Mouse (Mus musculus): ENCODE data around the gene Prkg1. TPM values are rescaled to one million over a fixed set of nuclear protein-coding genes. Genes with fewer than 3 reads are reported as not detected.
"Not testable (repeated sequence)": the region's sequence is repeated elsewhere in the genome, so short reads cannot be mapped to it uniquely, and the experiment has no call there.

Gene Prkg1
- polyA plus RNA-seq, 1 experiment from 2014 or later: 13.7 TPM

DNA sequence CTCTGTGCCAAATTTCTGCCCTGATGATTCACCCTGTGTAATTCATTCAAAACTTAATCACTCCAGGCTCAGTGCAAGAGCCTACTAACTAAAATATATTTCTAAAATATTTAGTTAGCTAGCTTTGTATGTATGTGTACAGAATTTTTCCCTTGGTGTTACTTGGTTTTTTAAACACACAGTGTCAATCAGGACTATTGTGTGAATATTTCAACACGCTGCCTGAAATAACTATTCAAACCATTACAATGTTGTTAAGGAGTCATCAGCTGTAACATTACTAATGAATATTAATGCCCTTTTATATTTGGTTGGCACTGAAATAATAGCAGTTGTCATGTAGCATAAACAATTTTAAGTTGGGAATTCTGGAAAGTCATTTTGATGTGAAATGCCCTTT, 502.4 kb downstream of the Prkg1 start:
- H3K4me1 ChIP-seq (ENCODE audit: control insufficient read depth, insufficient read depth, low read length): peaks cover 3% of the 10 kb centered on the region; the same call in 1 of the 2 replicates
- H3K4me3 ChIP-seq (ENCODE audit: low read depth, low read length): no peak overlapping the region
- no peaks in the 10 kb centered on the region for H3K36me3 ChIP-seq (ENCODE audit: control insufficient read depth, insufficient read depth, low read length)
- H3K27ac ChIP-seq (replicated peaks; ENCODE audit: low read depth, low read length): no peak overlapping the region
- WGBS: 77% methylated on average over 1 of the region's 1 CpGs
- no peak for DNase-seq (ENCODE audit: low spot score)
- no peak for ATAC-seq (ENCODE audit: low read depth)
- H3K9ac ChIP-seq (ENCODE audit: low read depth, low read length): no peak overlapping the region
- no peaks in the 10 kb centered on the region for H3K9me3 ChIP-seq (ENCODE audit: control insufficient read depth, low read length)
- H3K4me2 ChIP-seq (ENCODE audit: low read depth, low read length): no peak overlapping the region
- H3K27me3 ChIP-seq (replicated peaks; ENCODE audit: control insufficient read depth, insufficient read depth, low read length): no peaks in the 10 kb centered on the region

DNA sequence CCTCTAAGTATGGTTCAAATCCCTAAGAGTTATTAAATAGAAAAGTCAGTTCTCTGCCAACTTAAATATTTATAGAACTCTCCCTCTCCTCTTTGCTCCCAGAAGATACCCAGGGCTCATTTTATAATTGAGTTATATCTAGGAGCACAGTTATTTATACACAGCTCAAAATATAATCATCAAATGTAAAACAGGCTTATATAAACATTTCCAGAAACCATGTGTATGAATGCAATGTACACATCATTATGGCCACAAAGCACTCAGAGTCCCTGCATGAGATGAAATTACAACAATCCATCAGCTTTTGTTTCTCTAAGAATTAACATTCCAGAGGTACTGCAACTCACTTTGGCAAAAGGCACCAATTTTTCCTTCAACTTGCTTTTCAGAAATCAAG, 504.3 kb downstream of the Prkg1 start:
- H3K36me3 ChIP-seq (ENCODE audit: control insufficient read depth, insufficient read depth, low read length): no peaks in the 10 kb centered on the region
- no peaks in the 10 kb centered on the region for H3K9me3 ChIP-seq (ENCODE audit: control insufficient read depth, low read length)
- no peak overlapping the region for H3K27ac ChIP-seq (replicated peaks; ENCODE audit: low read depth, low read length)
- no peak overlapping the region for H3K9ac ChIP-seq (ENCODE audit: low read depth, low read length)
- H3K4me2 ChIP-seq (ENCODE audit: low read depth, low read length): no peak overlapping the region
- peak; percentile 79 for DNase-seq (ENCODE audit: low spot score)
- H3K4me1 ChIP-seq (ENCODE audit: control insufficient read depth, insufficient read depth, low read length): peaks cover 3% of the 10 kb centered on the region; the same call in 1 of the 2 replicates
- no peaks in the 10 kb centered on the region for H3K27me3 ChIP-seq (replicated peaks; ENCODE audit: control insufficient read depth, insufficient read depth, low read length)
- no peak overlapping the region for H3K4me3 ChIP-seq (ENCODE audit: low read depth, low read length)
- no peak; the same call in 1 of the 2 replicates for ATAC-seq (ENCODE audit: low read depth)

DNA sequence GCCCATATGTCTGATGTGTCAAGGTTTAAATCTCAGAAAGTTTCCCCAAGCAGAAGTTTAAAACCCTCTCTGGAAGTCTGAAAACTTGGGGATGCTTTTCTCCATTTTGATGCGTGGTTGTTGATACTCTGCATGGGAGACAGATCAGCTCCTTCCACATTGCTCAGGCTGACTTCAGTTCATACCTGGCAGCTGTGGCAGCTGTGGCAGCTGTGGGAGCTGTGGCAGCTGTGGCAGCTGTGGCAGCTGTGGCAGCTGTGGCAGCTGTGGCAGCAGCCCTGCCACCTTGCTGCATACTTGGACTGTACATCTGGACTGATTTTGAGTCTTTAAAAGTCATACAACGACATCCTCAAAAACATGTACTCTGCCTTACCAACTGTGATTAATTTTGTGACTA, 509.1 kb downstream of the Prkg1 start:
- DNase-seq (ENCODE audit: low spot score): no peak
- Histone ChIP-seq H3K27ac (replicated peaks; ENCODE audit: low read depth, low read length) (no peak overlapping the region), H3K4me3 (ENCODE audit: low read depth, low read length) (no peak overlapping the region), H3K9me3 (ENCODE audit: control insufficient read depth, low read length) (no peaks in the 10 kb centered on the region), H3K36me3 (ENCODE audit: control insufficient read depth, insufficient read depth, low read length) (no peaks in the 10 kb centered on the region), H3K9ac (ENCODE audit: low read depth, low read length) (no peak overlapping the region), H3K4me1 (ENCODE audit: control insufficient read depth, insufficient read depth, low read length) (peaks cover 3% of the 10 kb centered on the region; the same call in 1 of the 2 replicates), H3K27me3 (replicated peaks; ENCODE audit: control insufficient read depth, insufficient read depth, low read length) (no peaks in the 10 kb centered on the region), H3K4me2 (ENCODE audit: low read depth, low read length) (no peak overlapping the region)
- WGBS: 43% methylated on average over 2 of the region's 2 CpGs
- no peak for ATAC-seq (ENCODE audit: low read depth)

DNA sequence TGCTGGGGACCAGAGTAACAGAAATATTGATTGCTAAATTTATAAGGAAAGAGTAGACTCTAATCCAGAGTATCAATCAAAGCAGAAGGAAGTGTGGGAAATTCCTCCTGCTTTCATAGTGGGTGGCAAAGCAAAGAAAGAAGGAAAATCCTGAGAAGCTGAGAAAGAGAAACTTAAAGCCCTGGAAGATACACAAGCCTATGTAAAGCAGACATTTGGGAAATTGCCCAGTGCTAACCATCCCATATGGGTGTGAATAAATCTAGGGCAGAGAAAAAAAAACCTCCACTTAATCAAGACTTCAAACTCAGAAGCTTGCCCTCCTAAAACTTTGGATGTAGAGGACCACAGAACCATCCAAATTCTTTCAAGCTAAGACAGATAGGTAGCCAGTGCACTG, 532.4 kb downstream of the Prkg1 start:
- ATAC-seq (ENCODE audit: low read depth): no peak

DNA sequence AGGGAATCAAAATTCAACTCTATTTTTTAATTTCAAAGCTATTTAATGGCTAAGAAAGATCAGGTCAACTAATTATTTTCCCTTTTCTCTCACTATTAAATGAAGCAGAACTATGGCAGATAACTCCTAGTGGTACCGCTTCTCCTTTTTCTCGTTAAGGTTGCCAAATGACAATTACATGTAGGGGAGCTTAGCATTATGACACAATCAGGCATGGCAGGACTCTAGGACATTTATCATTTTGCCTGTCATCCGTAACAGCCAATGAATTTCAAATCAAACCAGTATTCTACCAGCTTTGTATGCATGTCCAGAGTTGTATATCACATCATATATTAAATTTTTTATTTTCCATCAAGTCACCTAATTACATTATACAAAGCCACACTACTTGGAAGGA, 536.4 kb downstream of the Prkg1 start:
- no peak overlapping the region for H3K27ac ChIP-seq (replicated peaks; ENCODE audit: low read depth, low read length)
- WGBS: 84% methylated on average over 3 of the region's 3 CpGs

More for the DNA sequence above, 532.4 kb downstream of the Prkg1 start:
- Histone ChIP-seq H3K4me2 (ENCODE audit: low read depth, low read length) (no peak overlapping the region), H3K9ac (ENCODE audit: low read depth, low read length) (no peak overlapping the region), H3K4me1 (ENCODE audit: control insufficient read depth, insufficient read depth, low read length) (no peaks in the 10 kb centered on the region), H3K9me3 (ENCODE audit: control insufficient read depth, low read length) (no peaks in the 10 kb centered on the region), H3K36me3 (ENCODE audit: control insufficient read depth, insufficient read depth, low read length) (no peaks in the 10 kb centered on the region), H3K27ac (replicated peaks; ENCODE audit: low read depth, low read length) (no peak overlapping the region), H3K4me3 (ENCODE audit: low read depth, low read length) (no peak overlapping the region), H3K27me3 (replicated peaks; ENCODE audit: control insufficient read depth, insufficient read depth, low read length) (no peaks in the 10 kb centered on the region)
- DNase-seq (ENCODE audit: low spot score): no peak

DNA sequence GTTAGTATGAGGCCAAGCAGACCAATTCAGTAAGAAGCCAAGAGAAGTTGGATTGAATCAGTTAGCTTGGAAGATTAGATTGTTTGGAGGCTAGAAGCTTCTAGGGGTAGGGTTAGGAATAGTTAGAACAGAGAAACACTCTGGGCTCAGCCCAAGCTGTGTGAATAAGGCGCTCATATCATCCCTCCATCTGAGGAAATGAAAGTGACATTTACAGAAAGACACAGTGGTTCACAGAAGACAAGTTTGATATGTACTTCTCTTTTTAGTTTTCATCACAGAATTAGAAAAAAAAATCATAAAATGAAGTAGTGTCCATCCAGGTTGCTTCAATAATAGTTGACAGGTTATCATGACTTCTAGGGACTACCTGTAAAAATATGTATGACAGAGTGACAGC, 541.4 kb downstream of the Prkg1 start:
- DNase-seq (ENCODE audit: low spot score): no peak
- H3K27ac ChIP-seq (replicated peaks; ENCODE audit: low read depth, low read length): no peak overlapping the region
- H3K9me3 ChIP-seq (ENCODE audit: control insufficient read depth, low read length): no peaks in the 10 kb centered on the region
- H3K4me2 ChIP-seq (ENCODE audit: low read depth, low read length): no peak overlapping the region
- H3K4me1 ChIP-seq (ENCODE audit: control insufficient read depth, insufficient read depth, low read length): no peaks in the 10 kb centered on the region
- WGBS: 94% methylated on average over 1 of the region's 1 CpGs
- ATAC-seq (ENCODE audit: low read depth): no peak
- H3K9ac ChIP-seq (ENCODE audit: low read depth, low read length): no peak overlapping the region
- no peak overlapping the region for H3K4me3 ChIP-seq (ENCODE audit: low read depth, low read length)
- no peaks in the 10 kb centered on the region for H3K27me3 ChIP-seq (replicated peaks; ENCODE audit: control insufficient read depth, insufficient read depth, low read length)
- H3K36me3 ChIP-seq (ENCODE audit: control insufficient read depth, insufficient read depth, low read length): no peaks in the 10 kb centered on the region

More for the DNA sequence above, 536.4 kb downstream of the Prkg1 start:
- ATAC-seq (ENCODE audit: low read depth): no peak
- H3K27me3 ChIP-seq (replicated peaks; ENCODE audit: control insufficient read depth, insufficient read depth, low read length): no peaks in the 10 kb centered on the region
- H3K9me3 ChIP-seq (ENCODE audit: control insufficient read depth, low read length): no peaks in the 10 kb centered on the region
- no peak overlapping the region for H3K9ac ChIP-seq (ENCODE audit: low read depth, low read length)
- no peaks in the 10 kb centered on the region for H3K36me3 ChIP-seq (ENCODE audit: control insufficient read depth, insufficient read depth, low read length)
- H3K4me1 ChIP-seq (ENCODE audit: control insufficient read depth, insufficient read depth, low read length): no peaks in the 10 kb centered on the region
- H3K4me2 ChIP-seq (ENCODE audit: low read depth, low read length): no peak overlapping the region
- H3K4me3 ChIP-seq (ENCODE audit: low read depth, low read length): no peak overlapping the region
- DNase-seq (ENCODE audit: low spot score): no peak

GRCm38 (mm10) chr19:31219261-31219660, 545.6 kb downstream of the Prkg1 start:
- 81% methylated on average over 4 of the region's 4 CpGs for WGBS
- ATAC-seq (ENCODE audit: low read depth): not testable (repeated sequence)

GRCm38 (mm10) chr19:31210850-31211249, 554.0 kb downstream of the Prkg1 start:
- H3K9me3 ChIP-seq (ENCODE audit: control insufficient read depth, low read length): no peaks in the 10 kb centered on the region
- ATAC-seq (ENCODE audit: low read depth) (no peak), DNase-seq (ENCODE audit: low spot score) (no peak)
- H3K9ac ChIP-seq (ENCODE audit: low read depth, low read length): no peak overlapping the region
- no peak overlapping the region for H3K4me2 ChIP-seq (ENCODE audit: low read depth, low read length)
- no peaks in the 10 kb centered on the region for H3K36me3 ChIP-seq (ENCODE audit: control insufficient read depth, insufficient read depth, low read length)
- no peaks in the 10 kb centered on the region for H3K4me1 ChIP-seq (ENCODE audit: control insufficient read depth, insufficient read depth, low read length)
- no peak overlapping the region for H3K4me3 ChIP-seq (ENCODE audit: low read depth, low read length)
- H3K27me3 ChIP-seq (replicated peaks; ENCODE audit: control insufficient read depth, insufficient read depth, low read length): no peaks in the 10 kb centered on the region
- no peak overlapping the region for H3K27ac ChIP-seq (replicated peaks; ENCODE audit: low read depth, low read length)
- 54% methylated on average over 3 of the region's 3 CpGs for WGBS

More at GRCm38 (mm10) chr19:31219261-31219660, 545.6 kb downstream of the Prkg1 start:
- not testable (repeated sequence) for DNase-seq (ENCODE audit: low spot score); H3K4me2 ChIP-seq (ENCODE audit: low read depth, low read length); H3K9me3 ChIP-seq (ENCODE audit: control insufficient read depth, low read length); H3K36me3 ChIP-seq (ENCODE audit: control insufficient read depth, insufficient read depth, low read length); H3K9ac ChIP-seq (ENCODE audit: low read depth, low read length); H3K27ac ChIP-seq (replicated peaks; ENCODE audit: low read depth, low read length); H3K27me3 ChIP-seq (replicated peaks; ENCODE audit: control insufficient read depth, insufficient read depth, low read length); H3K4me3 ChIP-seq (ENCODE audit: low read depth, low read length); H3K4me1 ChIP-seq (ENCODE audit: control insufficient read depth, insufficient read depth, low read length)

DNA sequence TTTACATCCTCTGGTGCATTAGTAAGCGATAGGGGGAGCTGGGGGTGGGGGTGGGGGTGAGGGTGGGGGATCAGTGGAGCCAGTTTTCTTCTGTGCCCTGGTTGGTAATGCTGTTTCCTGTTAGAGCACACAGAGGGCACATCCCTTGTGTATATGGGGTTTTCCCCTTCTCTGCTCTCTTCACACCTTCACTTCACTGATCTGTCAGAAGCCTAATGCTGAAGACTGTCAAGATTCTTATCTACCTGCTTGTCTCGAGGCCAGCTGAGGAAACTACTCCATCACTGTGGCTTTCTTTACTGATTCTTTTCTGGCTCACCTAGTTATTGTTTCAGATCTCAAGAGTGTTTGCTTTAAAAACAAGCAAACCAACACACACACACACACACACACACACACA, 554.4 kb downstream of the Prkg1 start:
- no peak overlapping the region for H3K27ac ChIP-seq (replicated peaks; ENCODE audit: low read depth, low read length)
- no peaks in the 10 kb centered on the region for H3K27me3 ChIP-seq (replicated peaks; ENCODE audit: control insufficient read depth, insufficient read depth, low read length)
- H3K4me3 ChIP-seq (ENCODE audit: low read depth, low read length): no peak overlapping the region
- H3K4me2 ChIP-seq (ENCODE audit: low read depth, low read length): no peak overlapping the region
- H3K36me3 ChIP-seq (ENCODE audit: control insufficient read depth, insufficient read depth, low read length): no peaks in the 10 kb centered on the region
- 37% methylated on average over 2 of the region's 2 CpGs for WGBS
- ATAC-seq (ENCODE audit: low read depth) (no peak), DNase-seq (ENCODE audit: low spot score) (no peak)
- no peak overlapping the region for H3K9ac ChIP-seq (ENCODE audit: low read depth, low read length)
- no peaks in the 10 kb centered on the region for H3K9me3 ChIP-seq (ENCODE audit: control insufficient read depth, low read length)
- no peaks in the 10 kb centered on the region for H3K4me1 ChIP-seq (ENCODE audit: control insufficient read depth, insufficient read depth, low read length)

Data from embryonic facial prominence, embryonic 14.5 days (tissue).